Mouse (Mus musculus) hindbrain, embryonic 14.5 days (tissue): ENCODE data around the gene Rela. TPM values are rescaled to one million over a fixed set of nuclear protein-coding genes. Genes with fewer than 3 reads are reported as not detected.

ENCODE experiments used
- ATAC-seq: fragments of 200-750 bp; cut with Nextera tagmentation; 2 replicates; pipeline ENCODE4 v1.8.0; 2017; ENCODE audit warnings: moderate number of reproducible peaks, mild to moderate bottlenecking, moderate TSS enrichment, moderate library complexity; ENCODE audit not compliant: low FRiP score
- DNase-seq: peaks from one replicate; pipeline ENCODE4 v3.0.0-alpha.2; 2015; ENCODE audit warnings: low spot score
- H3K27ac ChIP-seq: fragments of 300-500 bp; sonication (generic); 2 replicates; pipeline ENCODE4 v1.5.1; 2014; ENCODE audit warnings: mild to moderate bottlenecking, moderate library complexity
- H3K27me3 ChIP-seq: fragments of 300-500 bp; sonication (generic); 2 replicates; pipeline ENCODE4 v1.6.1; 2014; ENCODE audit warnings: mild to moderate bottlenecking, low read length, mixed read lengths; ENCODE audit not compliant: control insufficient read depth, insufficient read depth
- H3K36me3 ChIP-seq: fragments of 300-500 bp; sonication (generic); replicated peaks from 2 replicates; pipeline ENCODE4 v1.6.1; 2014; ENCODE audit not compliant: control insufficient read depth, insufficient read depth
- H3K4me1 ChIP-seq: fragments of 300-500 bp; sonication (generic); replicated peaks from 2 replicates; pipeline ENCODE4 v1.6.1; 2014; ENCODE audit warnings: antibody characterized with exemption, low read length, mixed read lengths; ENCODE audit not compliant: control insufficient read depth, insufficient read depth
- H3K4me2 ChIP-seq: fragments of 300-500 bp; sonication (generic); replicated peaks from 2 replicates; pipeline ENCODE4 v1.6.1; 2014; ENCODE audit warnings: mild to moderate bottlenecking, moderate library complexity
- H3K4me3 ChIP-seq: fragments of 300-500 bp; sonication (generic); replicated peaks from 2 replicates; pipeline ENCODE4 v1.5.1; 2014; ENCODE audit warnings: mild to moderate bottlenecking, low read length
- H3K9ac ChIP-seq: fragments of 300-500 bp; sonication (generic); 2 replicates; pipeline ENCODE4 v1.6.1; 2014
- H3K9me3 ChIP-seq: fragments of 300-500 bp; sonication (generic); 2 replicates; pipeline ENCODE4 v1.6.1; 2016; ENCODE audit warnings: low read length; ENCODE audit not compliant: control insufficient read depth
- WGBS: fragments of 180-500 bp; shearing (Covaris S2); extraction: QIAGEN DNeasy Blood & Tissue Kit; methylation state at CpG from one replicate; pipeline ENCODE4 v1.1.7; 2014; 5-methylcytosine and 5-hydroxymethylcytosine counted together
- polyA plus RNA-seq: library from polyadenylated mRNA; unstranded; fragments of >200 nt; fragmentation: Nextera tagmentation; extraction: Ambion mirVana; gene quantifications from 2 replicates; pipeline ENCODE4 v1.2.1, GENCODE M21; 2014

Rela gene
- polyA plus RNA-seq, 1 experiment from 2014 or later, result 31.0 TPM

DNA sequence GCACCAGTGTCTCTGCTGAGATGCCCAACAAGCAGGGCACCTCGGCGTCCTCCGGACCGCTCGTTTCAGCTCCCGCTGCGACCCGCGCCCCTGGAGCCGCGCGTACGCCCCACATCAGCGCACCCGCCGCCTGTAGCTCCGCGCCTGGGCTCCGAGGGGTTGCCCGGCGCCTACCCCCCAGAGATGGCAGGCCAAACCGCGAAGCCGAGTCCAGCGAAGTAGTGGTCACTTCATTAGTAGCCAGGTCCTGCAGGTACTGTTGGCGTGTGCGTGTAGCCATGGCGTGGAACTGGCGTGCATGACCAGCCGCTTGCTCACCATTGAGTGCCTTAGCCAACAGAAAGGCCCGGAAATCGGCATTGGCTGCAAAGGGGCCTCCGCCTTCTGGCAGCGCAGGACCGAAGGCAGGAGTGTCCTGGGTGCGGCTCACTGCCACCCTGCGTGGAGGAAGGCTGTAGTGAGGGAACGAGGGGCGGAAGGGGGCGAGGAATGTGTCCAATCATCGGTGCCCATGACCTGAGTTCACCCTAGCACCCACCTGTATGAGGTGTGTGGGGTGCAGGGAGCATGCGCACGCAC, 17.5 kb downstream of the Rela start:
- H3K36me3 ChIP-seq, result 0 out of 2 replicates have a peak, but pooled peaks cover 7% of the 10 kb centered on the region
- H3K4me2 ChIP-seq, result peak overlapping the region; percentile 58
- WGBS, result 13% methylated on average over 43 of the region's 43 CpGs
- no peaks in the 10 kb centered on the region for H3K9me3 ChIP-seq
- H3K4me1 ChIP-seq, result peaks cover 12% of the 10 kb centered on the region
- H3K27ac ChIP-seq, result no peak overlapping the region
- peak overlapping the region; percentile 55 for H3K9ac ChIP-seq
- DNase-seq (no peak), ATAC-seq (no peak)
- peak overlapping the region; percentile 35 for H3K4me3 ChIP-seq
- H3K27me3 ChIP-seq, result peaks cover 35% of the 10 kb centered on the region

DNA sequence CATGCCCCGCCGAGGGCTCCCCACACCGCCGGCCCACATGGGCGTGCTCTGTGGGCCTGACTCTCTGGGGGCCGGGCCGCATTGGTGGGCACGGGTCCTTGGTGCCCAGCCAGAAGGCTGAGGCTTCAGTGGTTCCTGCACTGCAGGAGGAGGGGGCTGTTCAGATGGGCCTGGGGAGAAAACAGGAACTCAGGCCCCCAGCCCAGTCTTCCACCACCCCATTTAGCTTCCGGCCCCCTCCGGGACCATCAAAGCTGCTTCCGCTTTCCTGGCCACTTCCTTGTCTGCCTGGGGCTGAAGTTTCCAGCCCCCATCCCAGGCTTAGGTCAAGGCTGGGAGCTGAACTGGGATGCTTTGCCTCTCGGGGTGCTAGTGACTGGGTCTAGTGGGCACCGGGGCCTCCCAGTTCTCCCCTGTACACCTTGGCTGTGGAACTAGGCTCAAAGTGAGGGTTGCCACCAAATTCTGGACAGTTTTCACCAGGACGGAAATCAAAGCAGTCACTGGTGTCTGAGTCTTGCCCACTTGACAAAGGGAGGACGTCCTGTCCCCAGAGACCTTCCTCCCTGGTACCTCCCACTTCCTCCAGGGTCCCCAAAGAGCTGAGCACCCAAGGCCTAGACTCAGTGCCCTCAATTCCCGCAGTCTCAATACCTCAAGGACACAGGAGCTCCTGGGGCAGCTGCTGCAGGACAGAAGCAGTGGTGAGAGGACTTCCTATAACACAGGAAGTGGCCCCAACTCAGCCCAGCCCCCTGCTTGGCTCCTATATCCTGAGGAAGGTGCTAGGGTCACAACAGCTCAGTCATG, 23.9 kb downstream of the Rela start:
- H3K4me2 ChIP-seq, result no peak overlapping the region
- H3K4me3 ChIP-seq, result no peak overlapping the region
- H3K36me3 ChIP-seq, result peaks cover 23% of the 10 kb centered on the region
- H3K27ac ChIP-seq, result no peak overlapping the region
- no peaks in the 10 kb centered on the region for H3K9me3 ChIP-seq
- peaks cover 4% of the 10 kb centered on the region for H3K27me3 ChIP-seq
- WGBS, result 88% methylated on average over 16 of the region's 16 CpGs
- ATAC-seq (no peak), DNase-seq (no peak)
- peaks cover 12% of the 10 kb centered on the region for H3K4me1 ChIP-seq
- no peak overlapping the region for H3K9ac ChIP-seq

GRCm38 (mm10) chr19:5662310-5662709, 25.0 kb downstream of the Rela start:
- peak overlapping the region; percentile 50 for H3K4me2 ChIP-seq
- WGBS, result 76% methylated on average over 8 of the region's 8 CpGs
- peak overlapping the region; percentile 28; the same call in 1 of the 2 replicates for H3K9ac ChIP-seq
- H3K4me1 ChIP-seq, result peaks cover 12% of the 10 kb centered on the region
- no peaks in the 10 kb centered on the region for H3K27me3 ChIP-seq
- H3K9me3 ChIP-seq, result no peaks in the 10 kb centered on the region
- H3K36me3 ChIP-seq, result peaks cover 34% of the 10 kb centered on the region
- 0 out of 2 replicates have a peak overlapping the region, but pooled peaks have one; percentile 51 for H3K27ac ChIP-seq
- H3K4me3 ChIP-seq, result peak overlapping the region; percentile 31
- no peak for ATAC-seq
- no peak for DNase-seq

GRCm38 (mm10) chr19:5662981-5663913, 26.0 kb downstream of the Rela start, which contains the start of gene Sipa1:
TSS of gene Sipa1 (minus strand) at chr19:5663707.
- Histone ChIP-seq H3K9me3 (no peaks in the 10 kb centered on the region), H3K4me2 (peak within 1 kb of the TSS; percentile 50), H3K27me3 (no peaks in the 10 kb centered on the region), H3K27ac (peak within 1 kb of the TSS; percentile 51), H3K4me1 (peaks cover 12% of the 10 kb centered on the region), H3K36me3 (peaks cover 44% of the 10 kb centered on the region), H3K4me3 (peak within 1 kb of the TSS; percentile 31), H3K9ac (peak within 1 kb of the TSS; percentile 28)
- 1% methylated on average over 32 of the region's 32 CpGs for WGBS
- DNase-seq, result peak; percentile 68
- ATAC-seq, result peak; percentile 70

DNA sequence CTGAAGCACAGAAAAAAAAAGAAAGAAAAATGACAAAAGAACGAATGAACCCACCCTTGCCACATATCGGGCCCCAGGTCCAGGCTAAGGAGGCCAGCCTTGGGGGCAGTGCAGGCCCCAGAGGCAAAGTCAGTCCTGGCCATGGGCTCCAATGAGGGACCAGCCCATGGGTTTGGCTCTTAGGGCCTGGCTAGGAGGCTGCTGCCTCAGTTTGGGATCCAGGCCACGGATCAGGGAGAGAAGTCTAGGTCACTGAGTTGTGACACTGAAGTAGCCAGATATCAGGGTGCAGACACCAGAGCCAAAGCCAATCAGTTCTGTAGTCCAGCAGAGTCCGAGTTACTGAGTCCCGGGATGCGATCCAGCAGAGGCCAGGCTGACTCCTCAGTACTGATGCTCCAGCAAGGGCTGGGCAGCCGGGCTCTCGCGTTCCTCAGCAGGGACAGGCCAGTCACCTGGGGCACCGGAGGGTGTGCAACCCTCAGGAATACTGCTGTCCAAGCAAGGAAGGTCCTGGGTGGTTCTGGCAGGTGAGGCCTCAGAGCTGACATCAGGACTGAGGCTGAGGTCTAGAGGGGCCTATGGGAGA, 27.5 kb downstream of the Rela start:
- Histone ChIP-seq H3K27me3 (no peaks in the 10 kb centered on the region), H3K36me3 (peaks cover 57% of the 10 kb centered on the region), H3K4me3 (no peak overlapping the region), H3K9ac (no peak overlapping the region), H3K27ac (no peak overlapping the region), H3K9me3 (no peaks in the 10 kb centered on the region), H3K4me2 (no peak overlapping the region), H3K4me1 (peaks cover 12% of the 10 kb centered on the region)
- no peak for ATAC-seq
- DNase-seq, result no peak
- WGBS, result 94% methylated on average over 10 of the region's 10 CpGs

- H3K4me3 ChIP-seq, result no peak overlapping the region
- H3K9me3 ChIP-seq, result no peaks in the 10 kb centered on the region
- H3K36me3 ChIP-seq, result peaks cover 58% of the 10 kb centered on the region
- H3K4me1 ChIP-seq, result peaks cover 12% of the 10 kb centered on the region
- no peak overlapping the region for H3K27ac ChIP-seq
- no peak for ATAC-seq
- DNase-seq, result no peak
- no peak overlapping the region for H3K4me2 ChIP-seq
- WGBS, result 93% methylated on average over 15 of the region's 15 CpGs
- H3K9ac ChIP-seq, result no peak overlapping the region
- H3K27me3 ChIP-seq, result no peaks in the 10 kb centered on the region
Measured at GRCm38 (mm10) chr19:5665465-5665864, 28.2 kb downstream of the Rela start.

DNA sequence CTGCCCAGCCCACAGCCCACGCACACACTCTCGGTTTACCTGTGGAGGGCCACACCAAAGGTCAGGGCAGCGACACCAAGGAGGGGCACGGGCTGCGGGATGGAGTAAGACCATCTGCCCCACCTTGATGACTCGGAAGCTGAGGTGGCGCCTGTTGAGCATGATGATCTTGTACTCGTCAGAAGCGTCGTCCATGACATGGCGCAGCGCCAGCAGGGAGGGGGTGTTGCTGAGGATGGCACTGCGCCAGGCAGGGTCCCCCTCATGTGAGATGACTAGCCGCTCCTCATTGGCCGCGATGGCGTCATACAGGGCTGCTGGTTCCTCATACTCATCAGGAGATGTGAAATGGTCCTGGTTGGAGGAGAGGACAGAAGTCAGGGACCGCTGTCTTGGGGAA, 29.1 kb downstream of the Rela start:
- no peak overlapping the region for H3K4me2 ChIP-seq
- no peak overlapping the region for H3K4me3 ChIP-seq
- ATAC-seq, result no peak
- peaks cover 67% of the 10 kb centered on the region for H3K36me3 ChIP-seq
- no peak overlapping the region for H3K9ac ChIP-seq
- no peaks in the 10 kb centered on the region for H3K27me3 ChIP-seq
- H3K9me3 ChIP-seq, result no peaks in the 10 kb centered on the region
- H3K27ac ChIP-seq, result no peak overlapping the region
- no peak for DNase-seq
- H3K4me1 ChIP-seq, result peaks cover 12% of the 10 kb centered on the region
- 86% methylated on average over 18 of the region's 18 CpGs for WGBS

- Histone ChIP-seq H3K4me2 (no peak overlapping the region), H3K4me3 (no peak overlapping the region), H3K9ac (no peak overlapping the region), H3K27ac (no peak overlapping the region), H3K9me3 (no peaks in the 10 kb centered on the region), H3K36me3 (peaks cover 87% of the 10 kb centered on the region), H3K4me1 (peaks cover 8% of the 10 kb centered on the region), H3K27me3 (no peaks in the 10 kb centered on the region)
- WGBS, result 78% methylated on average over 4 of the region's 4 CpGs
- no peak for ATAC-seq
- no peak for DNase-seq
Measured at GRCm38 (mm10) chr19:5668372-5668771, 31.1 kb downstream of the Rela start.
